Mouse (Mus musculus): ENCODE measurements around the gene Ackr2.

Gene Ackr2

GRCm38 (mm10) chr9:121916102-121916501 is 17.9 kb downstream of the Ackr2 start, which contains the start of gene Cyp8b1:
Gene Cyp8b1 (minus strand): TSS chr9:121916305.
- no peak for DNase-seq (ENCODE audit: low read depth, low spot score)

DNA sequence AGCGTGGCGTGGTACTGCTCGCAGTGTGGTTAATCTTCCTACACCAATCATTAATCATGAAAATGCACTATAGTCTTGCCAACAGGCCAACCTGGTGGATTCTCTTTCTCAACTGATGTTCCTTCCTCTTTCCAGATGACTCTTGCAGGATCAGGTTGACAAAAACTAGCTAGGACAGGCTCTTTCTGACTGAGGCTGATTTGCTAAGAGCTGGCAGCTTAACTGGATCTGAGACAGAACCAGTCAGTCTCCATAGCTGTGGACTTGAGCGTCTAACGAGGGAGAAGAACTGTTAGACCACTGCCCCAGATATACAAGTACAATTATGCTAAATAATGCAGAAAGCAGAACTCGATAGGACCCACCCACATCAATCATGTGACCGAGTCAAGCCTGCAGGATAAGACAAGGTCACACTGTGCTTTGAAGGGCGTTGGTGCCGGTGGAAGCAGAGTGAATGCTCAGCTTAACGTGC is 20.9 kb downstream of the Ackr2 start:
- no peak for DNase-seq (ENCODE audit: low read depth, low spot score)

DNA sequence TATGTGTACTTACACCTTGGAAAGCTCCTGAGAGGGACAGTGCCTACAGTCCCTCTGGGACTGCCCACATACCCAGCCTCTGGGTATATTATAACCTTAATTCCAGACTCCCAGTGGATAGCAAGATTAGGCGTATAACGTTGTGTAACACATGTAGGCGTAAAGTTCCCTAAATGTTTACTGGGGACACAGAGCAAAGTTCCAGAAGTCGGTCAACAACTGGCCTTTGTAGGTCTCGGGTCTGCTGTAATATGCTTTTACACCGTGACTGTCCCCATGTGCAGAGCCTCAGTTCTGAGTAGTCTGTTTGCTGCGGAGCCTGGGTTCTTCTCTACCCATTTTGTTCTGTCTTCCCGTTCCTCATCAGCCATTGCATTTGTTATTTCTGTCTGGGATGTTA is 25.3 kb downstream of the Ackr2 start:
- DNase-seq (ENCODE audit: low read depth, low spot score): no peak

DNA sequence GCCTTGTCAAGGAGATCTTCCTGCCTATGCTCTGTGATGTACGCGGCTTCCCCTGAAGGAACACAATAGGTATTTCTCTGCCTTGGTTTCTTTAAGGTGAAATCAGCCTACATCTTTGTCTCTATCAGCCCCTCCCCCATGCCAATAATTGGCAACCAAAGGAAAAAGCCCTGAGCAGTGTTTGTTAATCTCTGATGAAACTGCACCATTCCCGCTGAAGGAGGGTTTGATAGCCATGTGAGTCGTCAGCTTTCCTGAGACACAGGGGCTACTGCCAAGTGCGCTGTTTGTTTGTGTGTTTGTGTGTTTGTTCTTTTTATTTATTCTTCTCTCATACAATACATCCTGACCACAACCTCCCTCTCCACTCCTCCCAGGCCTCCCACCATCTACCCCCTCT is 25.8 kb downstream of the Ackr2 start:
- no peak for DNase-seq (ENCODE audit: low read depth, low spot score)

- DNase-seq (ENCODE audit: low read depth, low spot score): no peak
Observed at GRCm38 (mm10) chr9:121924901-121925560, 26.9 kb downstream of the Ackr2 start.

GRCm38 (mm10) chr9:121925959-121926358 is 27.8 kb downstream of the Ackr2 start:
- DNase-seq (ENCODE audit: low read depth, low spot score): no peak

- no peak for DNase-seq (ENCODE audit: low read depth, low spot score)
Observed at GRCm38 (mm10) chr9:121926634-121927405, 28.7 kb downstream of the Ackr2 start.

DNA sequence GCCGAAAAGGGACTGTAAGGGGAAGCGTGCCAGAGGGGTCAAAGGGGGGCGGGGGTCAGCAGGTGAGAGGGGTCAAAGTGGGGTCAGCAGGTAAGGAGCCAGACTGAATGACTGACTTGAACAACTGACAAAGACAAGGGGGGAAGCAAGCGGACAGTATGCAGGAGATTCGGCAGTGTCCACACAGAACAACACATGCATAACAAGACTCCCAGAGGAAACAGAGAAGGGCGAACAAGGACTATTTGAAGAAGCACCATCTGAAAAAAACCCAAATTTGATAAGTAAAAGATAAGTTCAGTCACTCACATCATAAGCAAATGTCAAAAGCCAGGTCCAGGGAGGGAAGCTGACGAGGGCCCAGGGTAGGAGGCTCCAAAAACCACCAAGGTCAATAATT is 29.6 kb downstream of the Ackr2 start:
- DNase-seq (ENCODE audit: low read depth, low spot score): no peak

- peak; percentile 68 for DNase-seq (ENCODE audit: low read depth, low spot score)
Observed at GRCm38 (mm10) chr9:121928498-121928897, 30.3 kb downstream of the Ackr2 start.

DNA sequence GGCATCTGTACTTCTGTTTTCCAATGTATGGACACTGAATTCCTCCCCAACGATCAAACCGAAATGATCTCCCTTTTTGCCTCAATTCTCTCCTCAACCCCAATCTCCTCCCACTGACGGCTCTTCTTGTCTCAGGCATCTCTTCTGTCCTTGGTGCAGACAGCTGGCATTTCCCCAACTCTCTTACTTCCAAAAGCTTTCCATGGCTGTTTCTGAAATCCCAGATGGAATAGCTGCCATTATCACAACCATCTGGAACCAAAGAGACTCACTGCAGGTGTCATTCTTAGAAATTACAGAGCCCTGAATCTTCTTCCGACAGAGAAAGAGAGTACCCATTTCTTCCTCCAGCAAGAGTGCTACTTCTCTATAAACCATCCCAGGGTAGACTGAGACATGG is 36.7 kb downstream of the Ackr2 start:
- DNase-seq (ENCODE audit: low read depth, low spot score): no peak

DNA sequence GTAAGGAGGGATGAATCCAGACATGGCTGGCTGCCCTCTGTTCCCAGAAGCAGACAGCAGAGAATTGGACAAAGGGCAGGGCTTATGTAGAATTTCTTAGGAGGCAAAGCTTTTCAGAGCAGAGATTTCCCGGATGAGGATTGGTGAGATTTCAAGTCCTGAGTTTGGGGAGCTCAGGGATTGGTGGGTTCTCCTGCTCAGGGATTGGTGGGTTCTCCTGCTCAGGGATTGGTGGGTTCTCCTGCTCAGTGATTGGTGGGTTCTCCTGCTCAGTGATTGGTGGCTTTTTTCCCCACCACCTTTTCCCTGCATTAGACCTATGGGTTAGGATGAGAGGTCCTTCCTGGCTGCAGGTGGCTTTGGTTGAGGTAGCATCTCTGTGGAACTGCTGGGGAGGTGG is 38.8 kb downstream of the Ackr2 start:
- DNase-seq (ENCODE audit: low read depth, low spot score): peak; percentile 54

DNA sequence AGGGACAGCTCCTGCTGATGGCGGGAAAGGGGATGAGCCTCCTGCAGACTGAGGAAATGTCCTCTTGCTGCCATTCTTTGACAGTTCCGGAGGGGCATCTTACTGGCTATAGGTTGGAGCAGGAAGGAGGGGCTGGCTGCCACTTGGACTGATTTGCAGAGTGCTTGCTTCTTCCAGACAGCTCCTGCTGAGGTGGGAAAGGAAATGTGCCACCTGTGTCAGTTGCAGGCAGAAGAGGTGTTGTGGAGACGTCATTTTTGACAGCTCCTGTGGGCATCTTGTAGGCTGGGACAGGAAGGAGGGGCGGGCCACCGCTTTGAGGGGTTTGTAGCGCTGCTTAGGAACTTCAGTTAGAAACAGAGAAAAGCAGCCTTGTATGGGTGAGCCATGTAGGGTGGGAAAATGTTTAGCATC is 39.3 kb downstream of the Ackr2 start:
- no peak for DNase-seq (ENCODE audit: low read depth, low spot score)

GRCm38 (mm10) chr9:121937944-121938355 is 39.8 kb downstream of the Ackr2 start:
- peak; percentile 75 for DNase-seq (ENCODE audit: low read depth, low spot score)

DNA sequence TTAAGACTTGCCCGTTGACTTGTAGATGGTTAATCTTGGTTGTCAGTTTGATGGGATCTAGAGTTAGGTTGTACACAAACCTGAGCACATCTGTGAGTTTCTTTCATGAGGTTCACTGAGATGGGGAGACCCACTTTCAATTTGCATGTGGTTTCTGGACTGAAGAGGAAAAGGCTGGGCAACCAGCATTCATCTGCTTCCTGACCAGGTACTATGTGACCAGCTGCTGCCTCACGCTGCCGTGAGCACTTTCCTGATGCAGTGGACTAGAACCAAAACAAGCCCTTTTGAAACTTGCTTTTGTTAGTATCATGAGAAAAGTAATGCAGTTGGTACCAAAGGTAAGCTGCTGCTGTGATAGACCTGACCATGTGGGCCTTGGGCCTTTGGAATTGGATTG is 44.9 kb downstream of the Ackr2 start:
- DNase-seq (ENCODE audit: low read depth, low spot score): no peak

DNA sequence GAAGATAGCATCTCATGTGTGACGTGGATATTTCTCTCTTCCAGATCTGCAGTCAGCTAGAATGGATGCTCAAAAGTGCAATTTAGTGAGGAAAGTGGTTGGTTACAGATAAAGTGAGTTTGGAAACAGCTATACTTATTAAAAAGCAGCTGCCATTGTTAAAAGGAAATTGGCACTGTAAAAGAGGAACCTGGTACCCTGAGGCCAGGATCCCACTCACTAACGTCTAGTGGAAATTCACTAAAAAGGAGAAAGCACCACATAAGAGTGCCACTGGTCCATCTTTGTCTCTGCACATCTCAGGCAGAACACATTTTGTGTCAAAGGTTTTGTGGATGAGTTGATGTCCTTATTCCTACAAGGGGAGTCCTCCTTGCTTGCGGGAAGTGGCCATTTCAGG is 45.5 kb downstream of the Ackr2 start:
- DNase-seq (ENCODE audit: low read depth, low spot score): no peak

DNA sequence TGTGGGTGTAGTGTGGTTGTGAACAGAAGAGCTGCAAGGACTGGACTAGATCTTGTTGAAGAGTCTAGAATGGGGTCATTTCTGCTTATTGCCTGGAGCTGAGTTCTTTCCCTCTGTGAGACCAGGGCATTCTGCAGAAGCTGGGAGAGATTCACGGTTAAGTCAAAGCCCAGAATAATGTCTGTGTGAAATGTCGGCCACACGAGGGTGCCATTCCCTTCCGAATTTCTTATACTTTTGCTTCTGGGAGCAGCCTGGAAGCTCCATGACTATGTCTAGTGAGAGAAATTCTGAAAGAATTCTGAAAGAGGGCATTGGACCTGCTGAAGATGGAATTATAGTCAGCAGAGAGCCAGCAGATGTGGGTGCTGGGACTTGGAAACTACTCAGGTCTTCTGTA is 49.6 kb downstream of the Ackr2 start:
- peak; percentile 78 for DNase-seq (ENCODE audit: low read depth, low spot score)

DNA sequence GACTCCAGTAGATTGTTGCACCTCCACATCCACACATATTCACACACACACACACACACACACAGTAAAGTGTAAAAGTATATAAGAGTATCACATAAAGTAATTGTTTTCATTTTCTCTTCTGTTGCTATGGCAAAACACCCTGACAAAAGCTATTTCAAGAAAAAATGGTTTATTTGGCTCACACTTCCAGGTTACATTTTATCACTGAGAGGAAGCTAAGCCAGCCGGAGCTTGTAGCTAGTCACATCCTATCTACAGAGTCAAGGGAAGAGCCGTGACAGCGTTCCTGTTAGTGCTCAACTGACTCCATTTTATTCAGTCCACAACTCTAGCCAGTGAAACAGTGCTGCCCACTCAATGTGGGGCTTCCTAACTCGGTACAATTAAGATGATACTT is 50.3 kb downstream of the Ackr2 start:
- no peak for DNase-seq (ENCODE audit: low read depth, low spot score)

GRCm38 (mm10) chr9:121950418-121951113 is 52.4 kb downstream of the Ackr2 start, which contains the start of gene Fam198a:
Gene Fam198a (plus strand): TSS chr9:121950988.
- DNase-seq (ENCODE audit: low read depth, low spot score): peak; percentile 32

GRCm38 (mm10) chr9:121951114-121951423 is 52.9 kb downstream of the Ackr2 start:
- no peak for DNase-seq (ENCODE audit: low read depth, low spot score)

- DNase-seq (ENCODE audit: low read depth, low spot score): no peak
Observed at GRCm38 (mm10) chr9:121952596-121952995, 54.4 kb downstream of the Ackr2 start.

DNA sequence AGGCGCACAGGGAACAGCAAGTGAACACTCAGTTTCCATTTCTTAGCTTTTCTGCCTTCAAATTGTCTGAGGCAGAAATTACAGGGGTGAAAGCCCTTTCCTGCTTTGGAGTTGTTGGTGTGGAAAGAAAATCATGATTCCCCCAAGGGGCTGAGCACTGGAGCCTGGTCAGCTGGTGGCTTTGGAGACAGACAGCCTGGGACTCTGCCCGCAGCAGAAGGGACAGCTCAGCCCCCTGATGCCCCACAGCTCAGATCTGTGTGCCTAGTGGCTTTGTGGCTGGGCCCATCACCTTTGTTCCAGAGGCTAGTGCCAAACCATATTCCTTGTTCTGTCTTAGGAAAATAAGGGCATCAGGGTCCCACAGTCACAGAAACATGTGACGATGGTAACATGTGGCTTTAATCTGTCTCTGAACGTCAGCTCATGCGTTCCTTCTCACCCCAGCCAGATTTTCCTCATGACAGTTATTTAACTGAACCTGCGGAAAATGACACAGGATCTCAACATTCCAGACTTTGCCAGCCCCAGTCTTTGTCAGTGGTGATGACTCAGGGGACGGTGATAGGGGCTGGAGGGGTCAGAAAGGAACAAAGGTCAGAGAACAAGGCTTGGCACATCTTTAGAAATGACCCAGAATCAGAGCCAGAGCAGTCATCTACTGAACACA is 61.9 kb downstream of the Ackr2 start:
- peak; percentile 85 for DNase-seq (ENCODE audit: low read depth, low spot score)

Data from 3T3-L1 (cell line).